Comparison of ENCODE assay signal across 8 mouse cellular contexts in the genomic region with DNA sequence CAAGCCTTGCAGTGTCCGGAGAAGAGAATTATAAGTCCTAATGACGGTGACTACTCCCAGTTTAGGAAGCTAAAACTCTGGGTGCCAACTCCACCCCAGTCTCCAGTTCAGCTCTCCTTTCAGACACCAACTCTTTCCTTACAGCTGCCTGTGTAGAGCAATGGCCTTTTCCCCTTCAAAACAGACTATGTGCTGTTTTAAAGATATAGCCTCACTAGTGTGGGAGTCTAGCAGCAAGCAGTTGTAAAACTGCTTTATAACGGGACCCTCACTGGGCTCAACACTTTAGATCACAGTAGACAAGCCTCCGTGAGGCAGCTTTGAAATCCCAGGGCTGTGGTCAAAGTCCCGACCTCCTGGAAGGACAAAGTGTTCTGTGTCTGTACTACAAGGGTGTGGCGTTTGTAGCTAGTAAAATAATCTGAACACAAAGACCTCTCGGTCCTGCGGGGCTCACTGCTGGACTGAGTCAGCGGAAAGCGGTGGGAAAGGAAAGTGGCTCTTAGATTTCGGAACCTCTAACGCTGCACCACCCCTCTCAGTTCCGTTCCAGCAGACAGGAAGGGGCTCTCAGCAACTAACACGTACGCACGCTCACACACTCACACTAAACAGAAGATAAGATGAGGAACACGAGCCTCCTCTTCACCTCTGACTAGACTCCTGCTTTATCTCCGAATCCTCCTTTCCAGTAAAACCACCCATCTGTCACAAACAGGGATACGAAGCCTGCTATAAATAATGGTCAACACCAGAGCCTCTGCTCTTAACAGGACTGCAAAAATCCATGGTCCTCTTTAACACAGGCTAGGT. TPM values are rescaled to one million over a fixed set of nuclear protein-coding genes. Genes with fewer than 3 reads are reported as not detected.
DNase-seq lines count a peak whose midpoint lies in the region; ATAC-seq lines count a peak whose summit lies in the region.

No protein-coding gene starts in this region.

- H3K27ac ChIP-seq in forebrain, embryonic 13.5 days: no peak overlapping the region

- H3K4me3 ChIP-seq in forebrain, embryonic 13.5 days: no peak overlapping the region

- intact Hi-C loops in heart, postnatal 10 days (cut with DNase I): loop anchor here (1.0 kb wide), 1 partner anchor 19 kb away; no protein-coding TSS in a partner anchor

- no peaks in the 10 kb centered on the region for H3K27me3 ChIP-seq in forebrain, embryonic 13.5 days

- no peaks in the 10 kb centered on the region for H3K36me3 ChIP-seq in forebrain, embryonic 13.5 days (ENCODE audit: poor library complexity, severe bottlenecking)

- ATAC-seq in forebrain, embryonic 13.5 days: peak; percentile 50

- no peaks in the 10 kb centered on the region for H3K9me3 ChIP-seq in forebrain, embryonic 13.5 days (replicated peaks)

- H3K4me1 ChIP-seq in forebrain, embryonic 13.5 days: peaks cover 12% of the 10 kb centered on the region; the same call in 1 of the 2 replicates

- H3K4me2 ChIP-seq in forebrain, embryonic 13.5 days: peak overlapping the region; percentile 45

- WGBS in forebrain, embryonic 13.5 days: 50% methylated on average over 19 of the region's 19 CpGs

- DNase-seq in CD8-positive naive resting alpha-beta T cell, adult 2 months (ENCODE audit: low read depth in 2 of 2, low spot score in 2 of 2): peak; percentile 28 to 34
- DNase-seq in adrenal gland, adult 8-10 months: peak; percentile 25
- peak; percentile 76 for DNase-seq in heart, postnatal 10 days
- DNase-seq in kidney, postnatal 25 days: peak; percentile 52 to 86
- DNase-seq in lung, postnatal 4 days: peak; percentile 65 to 69
- peak; percentile 23 for DNase-seq in right cerebral cortex, adult 18-20 months
- DNase-seq in urinary bladder, postnatal 36 days (ENCODE audit: low spot score in 2 of 2): peak; percentile 48 to 69

- H3K9ac ChIP-seq in forebrain, embryonic 13.5 days: peak overlapping the region; percentile 47

RNA-seq across cellular contexts. Expression of gene Arl4a, which starts 21.0 kb away (rescaled TPM):
- 10 to 100 TPM; 21.6 to 46.9 (median 39.5) TPM for total RNA-seq in adrenal gland, adult 8-10 months (2022)
- polyA plus RNA-seq in forebrain, embryonic 13.5 days (2015; fragmentation: Nextera tagmentation; extraction: Ambion mirVana): 65.0 and 69.9 TPM in 2 replicates
- 10 to 100 TPM; 24.7 to 36.9 TPM for total RNA-seq in heart, postnatal 10 days (2021)

Comparison
In these comparisons a context has a peak if more than half of its experiments do, and no peak if none do; other contexts are left out.
1. DNase-seq: peak in every context shown above with its lines; median percentile 76 in heart, postnatal 10 days; 69 in kidney, postnatal 25 days; 67 in lung, postnatal 4 days; 58 in urinary bladder, postnatal 36 days; 31 in CD8-positive naive resting alpha-beta T cell, adult 2 months; 25 in adrenal gland, adult 8-10 months; 23 in right cerebral cortex, adult 18-20 months.